Mouse (Mus musculus) heart, adult 2 months (tissue): ENCODE measurements around the gene Sipa1l1.

ENCODE experiments used
- CTCF ChIP-seq: fragments of 200-600 bp; IDR thresholded peaks from 2 replicates; pipeline ENCODE4 v1.8.1; 2022; ENCODE audit warnings: antibody characterized with exemption, mild to moderate bottlenecking, moderate library complexity
- POLR2A ChIP-seq: fragments of 200-500 bp; IDR thresholded peaks from 2 replicates; pipeline ENCODE4 v1.6.1; 2011; ENCODE audit warnings: mild to moderate bottlenecking, low read depth, low read length, control low read depth; ENCODE audit not compliant: insufficient read depth

DNA sequence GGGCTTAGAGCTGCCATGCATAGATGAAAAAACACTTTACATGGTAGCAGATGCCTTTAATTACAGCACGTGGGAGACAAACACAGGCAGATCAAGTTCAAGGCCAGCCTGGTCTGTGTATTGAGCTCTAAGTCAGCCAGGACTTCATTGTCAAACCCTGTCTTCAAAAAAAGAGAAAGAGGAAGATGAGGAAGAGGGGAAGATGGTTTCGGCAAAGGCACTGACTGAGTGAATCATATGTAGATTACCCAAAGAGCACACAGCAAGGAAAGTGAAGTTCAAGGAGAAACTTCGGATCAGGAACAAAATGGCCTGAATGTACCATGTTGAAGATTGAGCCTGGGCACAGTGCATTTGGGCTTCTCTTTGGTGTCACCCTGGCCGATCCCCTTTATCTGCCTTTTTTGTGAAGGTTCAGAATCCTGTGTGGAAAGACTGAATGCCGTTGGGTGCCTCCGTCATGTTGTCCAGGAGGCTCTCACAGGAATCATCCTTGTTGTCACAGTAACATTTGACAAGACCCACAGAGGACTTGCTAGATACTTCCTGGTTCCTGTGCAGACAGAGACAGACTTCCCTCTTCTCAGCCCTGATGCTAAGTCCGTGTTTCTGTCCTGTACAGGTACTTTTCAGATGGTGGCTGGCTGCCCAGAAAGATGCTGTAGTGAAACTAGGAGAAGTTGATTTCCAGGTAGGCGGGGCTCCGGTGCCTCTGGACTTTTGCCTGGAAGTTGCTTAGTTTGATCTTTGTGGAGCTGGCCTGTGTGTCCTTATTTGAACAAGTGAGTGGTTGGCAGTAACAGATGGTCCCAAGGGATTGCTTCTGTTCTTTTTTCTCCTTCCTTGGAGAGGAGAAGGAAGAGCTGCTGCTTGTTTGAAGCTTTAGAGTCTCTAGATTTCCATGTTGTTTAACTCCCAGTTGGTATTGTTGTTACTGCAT lies 96.5 kb downstream of the Sipa1l1 start:
- TF ChIP-seq POLR2A: no peak
- no peak for TF ChIP-seq CTCF
